Mouse (Mus musculus): ENCODE measurements at regions not wholly inside any gene's neighbourhood (a gene's known extent, or its start where the extent isn't known, plus 50 kb on each side); places are given as distances from the start of the nearest gene placed in this dataset.

GRCm38 (mm10) chr2:17935916-17936315 lies 60.8 kb downstream of the H2al2a start:
- ATAC-seq (replicated peaks; ENCODE audit: low FRiP score), result no peak
- Histone ChIP-seq H3K27ac (ENCODE audit: low read depth, low read length) (no peak overlapping the region), H3K36me3 (ENCODE audit: control insufficient read depth, insufficient read depth, low read length) (no peaks in the 10 kb centered on the region)

GRCm38 (mm10) chr2:17935466-17935865 lies 61.3 kb downstream of the H2al2a start:
- H3K4me2 ChIP-seq, result no peak overlapping the region
- H3K9ac ChIP-seq (ENCODE audit: low read depth, low read length), result no peak overlapping the region
- 89% methylated on average over 6 of the region's 6 CpGs for WGBS
- H3K27ac ChIP-seq (ENCODE audit: low read depth, low read length), result no peak overlapping the region
- no peaks in the 10 kb centered on the region for H3K36me3 ChIP-seq (ENCODE audit: control insufficient read depth, insufficient read depth, low read length)
- DNase-seq (ENCODE audit: low spot score) (no peak), ATAC-seq (replicated peaks; ENCODE audit: low FRiP score) (no peak)
- no peaks in the 10 kb centered on the region for H3K9me3 ChIP-seq (ENCODE audit: control insufficient read depth, low read length)
- no peaks in the 10 kb centered on the region for H3K27me3 ChIP-seq (replicated peaks; ENCODE audit: control insufficient read depth, insufficient read depth, low read length)
- no peak overlapping the region for H3K4me3 ChIP-seq (ENCODE audit: low read depth, low read length)
- no peaks in the 10 kb centered on the region for H3K4me1 ChIP-seq (replicated peaks; ENCODE audit: control insufficient read depth, insufficient read depth, low read length)

More at GRCm38 (mm10) chr2:17935916-17936315, 60.8 kb downstream of the H2al2a start:
- H3K4me2 ChIP-seq, result no peak overlapping the region
- WGBS, result 73% methylated on average over 12 of the region's 12 CpGs
- no peaks in the 10 kb centered on the region for H3K27me3 ChIP-seq (replicated peaks; ENCODE audit: control insufficient read depth, insufficient read depth, low read length)
- no peak overlapping the region for H3K9ac ChIP-seq (ENCODE audit: low read depth, low read length)
- H3K9me3 ChIP-seq (ENCODE audit: control insufficient read depth, low read length), result no peaks in the 10 kb centered on the region
- no peak overlapping the region for H3K4me3 ChIP-seq (ENCODE audit: low read depth, low read length)
- no peak for DNase-seq (ENCODE audit: low spot score)
- no peaks in the 10 kb centered on the region for H3K4me1 ChIP-seq (replicated peaks; ENCODE audit: control insufficient read depth, insufficient read depth, low read length)

- no peaks in the 10 kb centered on the region for H3K4me1 ChIP-seq (replicated peaks; ENCODE audit: control insufficient read depth, insufficient read depth, low read length)
- no peak overlapping the region for H3K4me3 ChIP-seq (ENCODE audit: low read depth, low read length)
- no peak for ATAC-seq (replicated peaks; ENCODE audit: low FRiP score)
- H3K27ac ChIP-seq (ENCODE audit: low read depth, low read length), result no peak overlapping the region
- no peak overlapping the region for H3K9ac ChIP-seq (ENCODE audit: low read depth, low read length)
- no peak for DNase-seq (ENCODE audit: low spot score)
- H3K9me3 ChIP-seq (ENCODE audit: control insufficient read depth, low read length), result no peaks in the 10 kb centered on the region
- H3K4me2 ChIP-seq, result no peak overlapping the region
- H3K27me3 ChIP-seq (replicated peaks; ENCODE audit: control insufficient read depth, insufficient read depth, low read length), result no peaks in the 10 kb centered on the region
- no peaks in the 10 kb centered on the region for H3K36me3 ChIP-seq (ENCODE audit: control insufficient read depth, insufficient read depth, low read length)
- WGBS, result 91% methylated on average over 10 of the region's 10 CpGs
These were observed 62.1 kb downstream of the H2al2a start for GRCm38 (mm10) chr2:17934610-17935009.

GRCm38 (mm10) chr2:17932932-17933790 lies 63.6 kb downstream of the H2al2a start:
- ATAC-seq (replicated peaks; ENCODE audit: low FRiP score) (no peak), DNase-seq (ENCODE audit: low spot score) (no peak)
- H3K4me2 ChIP-seq, result no peak overlapping the region
- no peaks in the 10 kb centered on the region for H3K36me3 ChIP-seq (ENCODE audit: control insufficient read depth, insufficient read depth, low read length)
- no peak overlapping the region for H3K9ac ChIP-seq (ENCODE audit: low read depth, low read length)
- no peaks in the 10 kb centered on the region for H3K9me3 ChIP-seq (ENCODE audit: control insufficient read depth, low read length)
- H3K4me3 ChIP-seq (ENCODE audit: low read depth, low read length), result no peak overlapping the region
- no peak overlapping the region for H3K27ac ChIP-seq (ENCODE audit: low read depth, low read length)
- no peaks in the 10 kb centered on the region for H3K27me3 ChIP-seq (replicated peaks; ENCODE audit: control insufficient read depth, insufficient read depth, low read length)
- 62% methylated on average over 15 of the region's 15 CpGs for whole genome bisulfite sequencing
- no peaks in the 10 kb centered on the region for H3K4me1 ChIP-seq (replicated peaks; ENCODE audit: control insufficient read depth, insufficient read depth, low read length)

GRCm38 (mm10) chr2:17932426-17932931 lies 64.3 kb downstream of the H2al2a start:
- no peak overlapping the region for H3K9ac ChIP-seq (ENCODE audit: low read depth, low read length)
- H3K4me3 ChIP-seq (ENCODE audit: low read depth, low read length), result no peak overlapping the region
- DNase-seq (ENCODE audit: low spot score), result no peak

GRCm38 (mm10) chr2:17931881-17932280 lies 64.9 kb downstream of the H2al2a start:
- H3K9ac ChIP-seq (ENCODE audit: low read depth, low read length), result no peak overlapping the region
- H3K27ac ChIP-seq (ENCODE audit: low read depth, low read length), result no peak overlapping the region
- WGBS, result 56% methylated on average over 5 of the region's 5 CpGs
- H3K9me3 ChIP-seq (ENCODE audit: control insufficient read depth, low read length), result no peaks in the 10 kb centered on the region
- DNase-seq (ENCODE audit: low spot score) (no peak), ATAC-seq (replicated peaks; ENCODE audit: low FRiP score) (no peak)
- H3K4me3 ChIP-seq (ENCODE audit: low read depth, low read length), result no peak overlapping the region
- H3K27me3 ChIP-seq (replicated peaks; ENCODE audit: control insufficient read depth, insufficient read depth, low read length), result no peaks in the 10 kb centered on the region
- H3K36me3 ChIP-seq (ENCODE audit: control insufficient read depth, insufficient read depth, low read length), result no peaks in the 10 kb centered on the region
- no peaks in the 10 kb centered on the region for H3K4me1 ChIP-seq (replicated peaks; ENCODE audit: control insufficient read depth, insufficient read depth, low read length)
- H3K4me2 ChIP-seq, result no peak overlapping the region

More at GRCm38 (mm10) chr2:17932426-17932931, 64.3 kb downstream of the H2al2a start:
- Histone ChIP-seq H3K9me3 (ENCODE audit: control insufficient read depth, low read length) (no peaks in the 10 kb centered on the region), H3K27me3 (replicated peaks; ENCODE audit: control insufficient read depth, insufficient read depth, low read length) (no peaks in the 10 kb centered on the region), H3K36me3 (ENCODE audit: control insufficient read depth, insufficient read depth, low read length) (no peaks in the 10 kb centered on the region), H3K4me2 (no peak overlapping the region), H3K27ac (ENCODE audit: low read depth, low read length) (no peak overlapping the region), H3K4me1 (replicated peaks; ENCODE audit: control insufficient read depth, insufficient read depth, low read length) (no peaks in the 10 kb centered on the region)
- ATAC-seq (replicated peaks; ENCODE audit: low FRiP score), result no peak
- WGBS, result 49% methylated on average over 16 of the region's 16 CpGs

- Histone ChIP-seq H3K27ac (ENCODE audit: low read depth, low read length) (no peak overlapping the region), H3K36me3 (ENCODE audit: control insufficient read depth, insufficient read depth, low read length) (no peaks in the 10 kb centered on the region), H3K27me3 (replicated peaks; ENCODE audit: control insufficient read depth, insufficient read depth, low read length) (no peaks in the 10 kb centered on the region), H3K9ac (ENCODE audit: low read depth, low read length) (no peak overlapping the region), H3K4me2 (no peak overlapping the region), H3K9me3 (ENCODE audit: control insufficient read depth, low read length) (no peaks in the 10 kb centered on the region), H3K4me1 (replicated peaks; ENCODE audit: control insufficient read depth, insufficient read depth, low read length) (no peaks in the 10 kb centered on the region), H3K4me3 (ENCODE audit: low read depth, low read length) (no peak overlapping the region)
- no peak for ATAC-seq (replicated peaks; ENCODE audit: low FRiP score)
- no peak for DNase-seq (ENCODE audit: low spot score)
- WGBS, result 85% methylated on average over 1 of the region's 1 CpGs
These were observed 77.7 kb downstream of the H2al2a start for GRCm38 (mm10) chr2:17918861-17919648.

GRCm38 (mm10) chr2:17917238-17917946 lies 79.4 kb downstream of the H2al2a start:
- 24% methylated on average over 8 of the region's 8 CpGs for WGBS
- Histone ChIP-seq H3K36me3 (ENCODE audit: control insufficient read depth, insufficient read depth, low read length) (no peaks in the 10 kb centered on the region), H3K9me3 (ENCODE audit: control insufficient read depth, low read length) (no peaks in the 10 kb centered on the region), H3K27ac (ENCODE audit: low read depth, low read length) (no peak overlapping the region), H3K9ac (ENCODE audit: low read depth, low read length) (no peak overlapping the region), H3K27me3 (replicated peaks; ENCODE audit: control insufficient read depth, insufficient read depth, low read length) (no peaks in the 10 kb centered on the region), H3K4me3 (ENCODE audit: low read depth, low read length) (no peak overlapping the region), H3K4me1 (replicated peaks; ENCODE audit: control insufficient read depth, insufficient read depth, low read length) (no peaks in the 10 kb centered on the region), H3K4me2 (no peak overlapping the region)
- ATAC-seq (replicated peaks; ENCODE audit: low FRiP score) (no peak), DNase-seq (ENCODE audit: low spot score) (no peak)
